Mouse (Mus musculus): ENCODE measurements around the gene Fbxw10.

DNA sequence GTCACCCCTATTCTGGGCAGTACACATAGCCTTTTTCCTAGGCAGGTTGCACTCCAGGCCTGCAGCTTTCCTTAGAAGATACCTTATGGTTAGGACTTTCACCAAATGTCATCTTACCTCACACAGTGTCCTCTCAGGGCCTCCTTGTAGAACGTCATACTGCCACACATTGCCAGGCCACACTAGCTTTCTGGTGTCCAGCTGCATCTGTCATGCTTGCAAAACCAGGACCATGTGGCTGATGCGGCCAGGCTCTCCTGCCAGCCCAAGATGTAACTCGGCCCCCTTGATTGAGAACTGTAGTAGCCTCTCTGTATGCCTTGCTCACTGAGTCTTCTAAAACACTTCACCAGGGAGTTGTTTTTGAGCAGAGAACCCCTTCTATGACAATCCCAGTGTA is 19.0 kb upstream of the Fbxw10 start:
- TF ChIP-seq CTCF (IDR thresholded peaks at IDR 0.05 in 2 of 3, conservative IDR thresholded peaks at IDR 0.05 in 1 of 3; ENCODE audit: control insufficient read depth in 1 of 3, insufficient read depth in 1 of 3, low read depth in 2 of 3, low read length in 3 of 3, poor library complexity in 1 of 3, severe bottlenecking in 1 of 3), result no peak
- TF ChIP-seq MEF2A (IDR thresholded peaks at IDR 0.05; ENCODE audit: extremely low read depth, insufficient replicate concordance, low read depth, low read length, poor library complexity, severe bottlenecking), result no peak
- no peak for TF ChIP-seq BHLHE40 (IDR thresholded peaks at IDR 0.05; ENCODE audit: borderline replicate concordance, low read depth, low read length)

Data from MEL (cell line).